Mouse (Mus musculus): ENCODE measurements at regions not wholly inside any gene's neighbourhood (a gene's known extent, or its start where the extent isn't known, plus 50 kb on each side); places are given as distances from the start of the nearest gene placed in this dataset.

GRCm38 (mm10) chr15:96749534-96750256, 50.2 kb upstream of the Slc38a2 start:
- no peak for DNase-seq (ENCODE audit: low spot score in 2 of 2)
